Mouse (Mus musculus) hindlimb bud, embryonic 11.5 days (tissue): ENCODE measurements around the gene Itpr3.

Experiments used
- DNase-seq: peaks from one replicate; pipeline ENCODE4 v3.0.0-alpha.2; 2012; ENCODE audit warnings: low read depth, low spot score; ENCODE audit errors: extremely low spot score

Itpr3 gene

DNA sequence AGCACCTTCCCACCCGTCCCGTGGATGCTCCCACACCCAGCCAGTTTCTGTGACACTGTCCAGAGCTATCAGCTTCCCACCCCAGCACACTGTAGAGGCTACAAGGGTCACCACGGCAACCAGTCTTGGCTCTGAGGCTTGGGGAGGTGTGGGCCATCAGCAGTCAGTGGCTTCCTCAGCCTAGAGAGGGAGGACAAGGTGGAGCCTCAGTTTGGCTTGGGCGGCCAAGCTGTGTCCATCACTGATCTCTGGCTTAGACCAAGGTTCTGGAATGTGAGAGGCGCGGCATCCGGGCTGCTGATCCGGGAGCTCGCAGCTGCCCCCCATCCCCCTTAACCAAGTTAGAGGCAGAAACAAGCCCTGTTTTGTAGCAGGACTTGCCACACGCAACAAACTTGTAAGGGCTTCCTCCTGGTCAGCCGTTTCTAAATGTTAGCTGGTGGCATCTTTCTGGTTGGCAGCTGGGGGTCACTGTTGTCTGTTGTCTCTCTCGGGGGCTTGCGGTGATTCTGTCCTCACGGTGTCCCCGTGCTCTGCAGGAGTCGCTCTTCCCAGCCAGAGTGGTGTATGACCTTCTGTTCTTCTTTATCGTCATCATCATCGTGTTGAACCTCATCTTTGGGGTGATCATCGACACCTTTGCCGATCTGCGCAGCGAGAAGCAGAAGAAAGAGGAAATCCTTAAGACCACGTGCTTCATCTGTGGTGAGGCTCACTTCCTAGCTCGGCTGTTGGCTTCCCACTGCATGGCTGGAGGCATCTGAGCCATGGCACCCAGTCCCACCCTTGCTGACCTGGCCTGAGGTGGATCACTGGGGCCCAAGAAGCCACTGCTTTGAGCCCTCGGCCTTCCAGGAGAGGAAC, 61.8 kb downstream of the Itpr3 start:
- no peak for DNase-seq

DNA sequence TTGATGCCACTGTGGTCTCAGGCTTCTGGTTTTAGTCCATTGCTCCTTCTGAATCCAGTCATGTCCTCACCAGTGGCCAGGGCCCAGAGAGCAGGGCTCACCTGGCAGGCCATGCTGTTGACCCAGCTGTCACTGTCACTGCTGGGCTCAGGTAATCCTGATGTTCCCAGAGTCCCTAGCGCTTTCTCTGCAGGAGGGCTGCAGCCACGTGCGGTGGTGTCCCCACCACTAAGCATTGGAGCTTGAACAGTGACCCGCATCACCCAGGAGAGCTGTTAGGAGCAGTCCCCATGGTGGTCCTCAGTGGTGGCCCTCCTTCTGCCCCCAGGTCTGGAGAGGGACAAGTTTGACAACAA, 62.4 kb downstream of the Itpr3 start:
- DNase-seq = no peak

DNA sequence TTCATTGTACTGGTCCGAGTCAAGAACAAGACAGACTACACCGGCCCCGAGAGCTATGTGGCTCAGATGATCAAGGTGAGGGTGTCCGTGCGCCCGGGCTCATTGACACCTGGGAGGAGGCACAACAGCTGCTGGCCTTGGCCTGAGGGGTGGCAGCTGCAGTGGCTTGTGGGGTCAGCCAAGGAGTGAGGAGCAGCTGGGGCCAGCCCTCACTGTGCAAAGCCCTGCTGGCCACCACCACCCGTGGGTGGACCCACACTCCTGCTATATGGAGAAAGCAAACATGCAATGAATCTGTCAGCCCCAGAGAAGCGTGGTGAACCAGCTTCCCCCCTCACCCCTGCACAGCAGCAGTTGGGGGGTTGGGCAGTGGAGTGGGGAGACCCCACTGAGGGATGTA, 62.9 kb downstream of the Itpr3 start:
- DNase-seq = no peak

DNA sequence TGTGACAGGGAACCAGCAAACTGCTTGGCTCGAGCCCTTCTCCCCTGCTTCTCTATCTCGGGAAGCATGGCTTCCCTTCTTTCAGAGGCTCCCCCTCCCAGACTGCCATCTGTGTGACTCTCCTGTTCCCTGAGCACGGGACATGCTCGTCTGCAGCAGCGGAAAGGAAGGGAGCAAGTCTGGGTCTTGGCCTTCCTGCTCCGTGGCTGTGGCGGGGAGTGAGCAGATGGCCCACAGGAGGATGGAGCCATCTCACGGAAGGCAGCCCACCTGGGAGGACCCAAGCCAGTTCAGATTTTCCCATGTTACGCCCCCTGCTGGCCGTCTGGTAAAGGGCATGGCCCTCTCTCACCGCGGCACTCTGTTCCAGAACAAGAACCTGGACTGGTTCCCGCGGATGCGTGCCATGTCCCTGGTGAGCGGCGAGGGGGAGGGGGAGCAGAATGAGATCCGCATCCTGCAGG, 63.5 kb downstream of the Itpr3 start:
- DNase-seq = no peak

DNA sequence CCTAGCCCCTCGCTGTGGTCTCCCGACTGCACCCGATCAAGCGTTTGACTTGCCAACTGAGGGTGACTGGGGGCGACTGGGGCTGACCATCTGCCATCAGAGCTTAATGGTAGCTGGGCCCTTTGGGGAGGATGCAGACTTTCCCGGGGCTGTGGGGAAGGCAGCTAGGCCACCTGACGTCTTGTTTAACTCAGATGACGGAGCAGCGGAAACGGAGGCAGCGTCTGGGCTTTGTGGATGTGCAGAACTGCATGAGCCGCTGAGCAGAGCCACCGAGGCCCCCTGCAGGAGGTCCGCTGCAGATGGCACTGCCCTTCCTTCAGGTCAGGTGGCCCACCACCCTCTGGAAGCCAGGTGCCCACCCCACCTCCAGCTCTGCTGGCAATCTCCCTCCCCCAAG, 64.2 kb downstream of the Itpr3 start:
- DNase-seq = no peak

DNA sequence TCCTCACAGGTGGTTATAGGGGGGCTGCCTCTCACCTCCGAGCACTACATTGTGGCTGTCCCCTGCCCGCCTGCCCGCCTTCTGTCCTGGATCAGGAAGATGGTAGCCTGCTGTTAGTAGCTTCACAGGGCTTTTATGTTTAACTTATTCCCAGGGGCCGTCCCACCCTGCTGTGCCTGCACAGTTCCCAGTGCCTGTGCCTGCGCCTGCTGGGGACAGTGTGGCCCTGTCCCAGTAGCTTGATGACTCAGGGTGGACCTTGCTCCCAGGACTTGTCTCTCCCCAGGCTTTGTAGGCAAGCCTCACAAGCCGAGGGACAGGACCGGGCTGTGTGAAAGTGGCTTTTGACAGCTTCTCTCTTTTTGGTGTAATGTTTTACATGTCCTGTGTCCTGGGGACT, 64.7 kb downstream of the Itpr3 start:
- DNase-seq = no peak

DNA sequence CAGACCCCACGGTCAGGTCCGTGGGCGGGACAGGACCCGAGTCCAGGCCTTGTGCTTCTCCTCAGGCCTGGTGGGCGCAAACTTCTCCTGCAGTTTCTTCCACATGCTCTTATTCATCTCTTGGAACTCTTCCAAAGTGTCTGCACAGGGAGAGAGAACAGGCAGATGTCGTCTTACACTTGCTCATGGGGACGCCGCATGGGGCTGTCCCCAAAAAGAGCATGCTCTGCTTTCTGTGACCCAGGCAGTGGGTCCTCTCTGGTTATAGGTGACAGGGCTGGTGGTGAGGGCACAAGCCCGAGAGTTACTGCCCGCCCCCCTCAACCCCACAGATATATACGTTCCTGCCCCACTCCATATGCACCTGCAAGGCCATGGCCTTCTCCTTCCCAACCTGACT, 65.6 kb downstream of the Itpr3 start:
- DNase-seq = no peak

DNA sequence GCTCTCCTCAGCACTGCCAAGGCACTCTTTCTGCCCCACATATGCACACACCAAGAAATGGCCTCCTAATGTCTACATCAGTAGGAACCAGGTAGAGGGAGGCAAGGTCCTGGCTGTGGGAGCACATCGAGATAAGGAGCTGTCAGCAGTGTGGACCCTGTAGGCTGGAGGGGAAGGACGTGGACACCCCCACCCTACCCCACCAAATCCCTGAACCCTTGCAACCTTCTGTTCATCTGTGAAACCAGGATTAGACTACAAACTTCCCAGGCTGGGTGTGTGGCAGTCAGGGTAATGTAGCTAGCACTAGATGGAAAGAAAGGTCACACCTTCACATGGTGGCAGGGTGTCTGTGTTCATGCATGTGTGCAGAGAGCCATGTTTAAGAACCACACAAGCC, 66.0 kb downstream of the Itpr3 start:
- DNase-seq = no peak

DNA sequence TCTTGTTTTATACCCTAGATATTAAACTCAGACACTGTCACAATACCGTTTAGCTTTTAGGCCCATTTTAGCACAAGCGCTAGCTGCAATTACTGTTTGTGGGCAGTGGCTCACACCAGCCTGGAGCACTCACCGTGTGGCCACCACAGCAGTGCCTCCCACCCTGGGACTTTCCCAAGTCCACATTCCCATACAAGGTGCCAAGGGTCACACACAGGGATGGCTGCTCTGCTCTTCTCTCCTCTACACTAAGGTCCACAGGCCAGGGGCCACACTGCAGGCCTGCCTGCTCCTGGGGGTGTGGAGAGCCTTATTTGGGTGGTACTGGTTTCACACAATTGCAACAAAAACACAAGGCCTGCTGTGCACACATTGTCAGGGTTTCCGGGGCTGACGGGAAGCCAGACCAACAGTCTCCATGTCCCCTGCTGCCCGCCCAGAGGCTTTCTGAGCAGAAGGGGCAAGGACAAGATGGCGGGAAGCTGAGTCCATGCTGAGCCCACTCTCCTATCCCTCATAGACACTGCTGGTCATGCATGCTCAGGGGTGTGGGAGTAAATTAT, 66.8 kb downstream of the Itpr3 start:
- no peak for DNase-seq

DNA sequence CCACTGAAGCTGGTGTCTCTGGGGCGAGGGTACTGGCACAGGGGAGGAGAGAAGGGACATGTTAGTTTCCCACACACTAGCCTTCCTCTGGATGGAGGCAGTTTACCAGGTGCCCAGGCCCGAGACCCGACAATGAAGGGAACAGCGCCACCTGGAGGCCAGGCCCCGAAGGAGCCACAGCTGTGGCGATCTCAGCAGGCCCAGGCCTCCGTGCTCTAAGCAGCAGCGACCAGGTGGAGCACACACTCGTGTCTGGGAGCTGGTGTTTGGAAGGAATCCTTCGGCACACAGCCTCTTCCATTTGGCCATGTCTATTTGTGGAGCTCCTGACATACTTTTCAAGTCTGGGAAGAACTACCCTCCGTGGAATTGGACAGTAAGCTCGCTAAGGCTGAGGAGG, 68.1 kb downstream of the Itpr3 start:
- DNase-seq = no peak

DNA sequence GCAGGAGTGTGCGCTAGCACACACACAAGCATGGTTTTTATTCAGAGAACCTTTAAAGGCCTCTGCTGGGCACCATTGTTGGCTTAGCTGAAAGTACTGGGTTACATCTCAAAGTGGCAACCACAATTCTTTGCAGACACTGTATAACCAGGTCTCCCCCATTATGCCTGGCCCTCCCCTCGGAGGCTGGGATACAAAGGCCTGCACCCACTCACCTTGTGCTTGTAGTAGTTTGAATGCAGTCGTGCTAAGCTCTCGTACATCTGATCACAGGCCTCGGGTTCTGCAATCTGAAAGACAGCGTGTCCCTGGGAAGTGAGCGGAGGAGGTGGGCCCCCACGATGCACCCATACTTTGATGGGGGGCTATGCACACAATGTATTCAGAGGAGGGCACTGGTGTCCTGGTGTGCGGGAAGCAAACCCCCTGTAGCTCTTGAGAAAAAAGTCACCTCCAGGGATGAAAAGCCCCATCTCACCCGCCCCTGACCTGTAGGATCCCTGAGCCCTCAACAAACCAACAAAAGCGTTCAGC, 68.6 kb downstream of the Itpr3 start:
- DNase-seq = no peak

DNA sequence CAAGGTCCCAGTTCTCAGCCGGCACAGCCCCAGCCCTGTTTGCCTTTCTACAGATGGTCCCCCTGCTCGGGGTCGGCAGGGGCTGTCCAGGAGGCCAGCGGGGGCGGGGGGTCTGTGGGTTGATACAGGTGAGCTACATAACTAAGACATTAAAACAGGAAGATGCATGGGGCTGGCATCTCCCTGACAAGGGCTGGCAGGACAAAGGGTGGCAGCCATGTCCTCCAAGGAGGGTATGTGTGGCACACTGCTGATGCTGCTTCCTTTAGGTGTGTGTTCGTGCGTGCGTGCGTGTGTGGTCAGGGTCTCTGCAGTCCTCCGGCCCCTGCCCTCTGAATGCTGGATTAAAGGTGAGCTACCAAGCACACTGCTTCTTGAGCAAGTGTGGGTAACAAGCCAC, 69.9 kb downstream of the Itpr3 start:
- no peak for DNase-seq

DNA sequence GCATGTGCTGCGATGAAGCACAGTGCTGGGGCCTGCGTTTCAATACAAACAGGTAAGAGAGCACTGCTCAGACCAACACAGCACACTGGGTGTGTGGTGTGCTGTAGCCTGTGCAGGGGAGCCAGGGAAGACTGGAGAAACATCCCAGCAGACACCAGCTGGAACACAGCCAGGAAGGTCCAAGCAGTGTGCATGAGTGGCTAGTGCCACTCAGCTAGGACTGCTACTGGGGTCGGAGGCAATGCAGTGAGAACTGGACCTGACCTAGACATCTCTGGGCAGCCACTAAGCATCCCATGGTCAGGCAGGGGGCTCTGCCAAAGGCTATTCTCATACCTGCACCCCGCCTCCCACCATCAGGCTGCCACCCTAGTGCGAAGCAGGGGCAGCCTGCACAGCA, 71.1 kb downstream of the Itpr3 start:
- no peak for DNase-seq

DNA sequence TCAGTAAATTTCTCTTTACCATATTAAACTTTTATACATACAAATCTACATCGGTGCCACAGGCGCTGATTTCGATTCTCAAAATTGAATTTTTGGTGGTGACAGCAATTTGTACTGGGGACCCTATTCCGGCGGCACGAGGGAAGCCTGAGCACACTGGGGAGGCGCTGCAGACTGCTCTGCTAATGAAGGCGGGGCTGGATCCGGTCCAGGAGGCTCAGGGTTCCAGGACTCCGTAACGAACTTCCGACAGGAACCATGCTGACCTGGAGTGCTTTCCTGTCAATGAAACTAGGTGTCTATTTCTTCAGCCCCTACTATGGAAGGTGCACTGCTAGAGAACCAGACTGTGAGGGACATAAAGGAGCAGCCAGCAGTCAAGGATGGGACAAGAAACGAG, 72.2 kb downstream of the Itpr3 start:
- DNase-seq = no peak

DNA sequence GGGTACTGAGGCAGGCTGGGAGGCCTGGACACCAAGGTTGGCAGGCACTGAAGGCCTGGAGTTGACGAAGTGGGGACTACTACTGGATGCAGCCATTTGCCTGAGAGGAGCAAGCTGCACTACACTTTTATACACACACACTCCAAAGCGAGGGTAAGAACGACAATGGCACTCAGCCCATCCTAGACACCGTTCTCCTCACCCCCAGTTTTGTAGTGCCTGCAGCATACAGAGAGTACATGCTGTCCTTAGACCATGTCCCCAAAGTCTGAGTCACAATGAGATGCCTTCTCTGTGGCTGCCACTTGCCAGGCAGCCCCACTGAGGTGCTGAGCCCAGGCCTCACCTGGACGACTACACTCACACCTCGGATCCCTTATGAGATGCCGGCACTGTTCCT, 72.7 kb downstream of the Itpr3 start:
- DNase-seq = no peak

DNA sequence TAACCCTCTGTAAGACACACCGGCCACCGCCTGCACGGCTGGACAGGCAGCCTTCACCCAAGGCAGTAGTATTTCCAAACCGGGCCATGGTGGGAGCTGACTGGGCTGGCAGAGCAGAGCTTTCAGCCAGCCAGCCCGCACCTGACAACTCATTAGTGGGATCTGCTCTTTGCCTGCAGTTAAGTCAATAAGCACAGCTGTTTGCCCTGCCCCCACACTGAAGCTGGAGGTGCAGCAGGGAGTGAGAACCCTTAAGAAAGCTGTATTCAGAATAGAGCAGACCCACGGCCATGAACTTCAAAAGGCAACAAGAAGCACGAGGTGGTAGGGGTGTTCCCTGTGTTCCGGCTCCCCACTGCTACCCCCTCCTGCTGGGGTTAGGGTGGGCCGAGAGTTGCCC, 73.1 kb downstream of the Itpr3 start:
- DNase-seq = no peak

DNA sequence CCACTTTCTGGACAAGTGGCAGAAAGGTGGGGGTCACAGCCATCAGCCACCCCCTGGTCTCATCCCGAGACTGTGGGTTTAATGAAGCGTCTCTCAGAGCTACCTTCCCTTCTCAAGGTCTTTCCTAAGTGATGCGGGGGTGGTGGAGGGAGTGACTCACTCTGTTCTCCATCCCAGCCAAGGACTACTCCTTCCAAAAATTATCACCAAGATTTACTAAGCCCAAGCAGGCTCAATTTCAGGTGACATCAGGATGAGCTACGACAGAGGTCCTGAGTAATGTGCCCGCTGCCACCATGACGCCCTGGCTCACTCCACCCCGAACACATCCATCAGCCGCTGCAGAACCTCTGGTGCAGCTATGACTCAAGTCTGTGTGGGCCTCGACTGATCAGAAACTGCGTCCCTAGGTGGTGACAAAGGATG, 74.1 kb downstream of the Itpr3 start:
- no peak for DNase-seq

DNA sequence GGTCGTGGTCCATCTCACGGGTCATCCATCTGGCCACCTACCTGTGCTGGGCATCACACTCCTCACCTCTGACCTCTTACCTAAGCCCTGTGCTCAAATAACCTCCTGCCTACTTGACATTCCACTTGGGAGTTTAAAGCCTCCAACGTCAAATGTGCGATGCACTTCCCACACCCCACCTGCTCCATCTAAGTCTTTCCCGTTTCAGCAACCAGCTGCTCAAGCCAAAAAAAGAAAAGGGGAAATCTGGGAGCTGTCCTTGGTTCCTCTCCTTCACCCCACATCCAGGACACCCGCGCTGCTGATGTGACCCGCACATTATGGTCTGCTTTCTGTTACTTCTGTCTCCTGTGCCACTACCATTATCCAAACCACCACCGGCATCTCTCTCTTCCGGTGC, 75.1 kb downstream of the Itpr3 start:
- no peak for DNase-seq

DNA sequence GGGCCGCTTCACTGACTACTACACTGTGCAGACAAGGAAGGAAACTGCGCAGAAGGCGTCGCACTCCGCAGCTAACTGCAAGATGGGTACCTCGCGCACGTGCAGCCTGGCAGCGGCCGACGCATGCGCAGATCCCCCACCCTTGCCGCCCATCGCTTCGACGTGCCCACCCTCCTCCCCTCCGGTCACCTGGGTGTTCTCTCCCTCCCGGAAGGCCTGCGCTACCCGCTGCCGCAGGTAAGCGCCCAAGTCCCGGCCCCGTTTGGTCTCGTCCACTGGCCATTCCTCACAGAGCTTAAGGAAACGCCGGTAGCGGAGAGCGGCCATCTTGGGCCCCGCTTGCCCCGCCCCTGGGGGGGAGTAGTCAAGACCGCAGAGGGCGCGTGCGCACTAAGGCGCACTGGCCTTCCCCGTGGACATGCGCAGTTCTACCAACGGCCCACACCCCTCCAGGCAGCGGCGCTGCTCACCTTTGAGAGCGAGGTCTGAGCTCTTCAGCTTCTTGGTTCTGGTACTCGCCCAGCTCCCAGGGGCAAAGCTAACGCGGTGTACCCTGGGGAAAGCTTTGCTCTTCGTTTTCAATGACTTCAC, 76.5 kb downstream of the Itpr3 start, which contains the start of gene Uqcc2:
Gene Uqcc2 (minus strand): TSS at position 366 of the 591 bp plus-strand sequence.
- DNase-seq = peak; percentile 91

DNA sequence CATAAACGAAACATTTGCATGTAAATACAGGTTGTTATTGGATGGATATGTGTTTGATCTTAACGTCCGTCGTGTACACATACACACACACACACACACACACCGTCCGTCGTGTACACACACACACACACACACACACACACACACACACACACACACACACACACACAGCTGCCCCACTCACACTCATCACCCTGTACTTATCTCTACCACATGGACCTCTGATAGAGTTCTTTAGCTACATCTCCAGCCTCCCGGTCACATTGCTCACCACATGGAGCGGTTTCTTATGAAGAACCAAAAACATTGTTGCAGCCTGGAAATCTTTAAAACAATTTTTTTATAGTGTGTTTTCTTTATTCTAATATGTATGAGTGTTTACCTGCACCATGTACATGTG, 77.1 kb downstream of the Itpr3 start:
- no peak for DNase-seq

DNA sequence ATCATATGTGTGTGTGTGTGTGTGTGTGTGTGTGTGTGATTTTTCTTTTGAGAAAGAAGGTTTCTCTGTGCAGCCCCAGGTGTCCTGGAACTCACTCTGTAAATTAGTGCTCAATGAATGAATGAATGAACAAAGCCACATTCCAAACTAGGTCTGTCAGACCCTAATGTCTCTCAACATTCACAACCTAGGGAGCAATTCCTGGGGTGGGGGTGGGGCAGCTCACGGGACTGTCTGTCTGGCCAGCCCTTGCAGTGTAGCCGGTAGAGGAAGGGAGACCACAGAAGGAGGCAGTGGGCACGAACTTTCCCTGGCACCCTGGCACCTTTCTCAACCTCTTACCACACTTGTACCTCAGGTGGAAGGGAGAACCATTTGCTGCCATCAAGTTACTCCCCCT, 77.6 kb downstream of the Itpr3 start:
- DNase-seq = no peak

DNA sequence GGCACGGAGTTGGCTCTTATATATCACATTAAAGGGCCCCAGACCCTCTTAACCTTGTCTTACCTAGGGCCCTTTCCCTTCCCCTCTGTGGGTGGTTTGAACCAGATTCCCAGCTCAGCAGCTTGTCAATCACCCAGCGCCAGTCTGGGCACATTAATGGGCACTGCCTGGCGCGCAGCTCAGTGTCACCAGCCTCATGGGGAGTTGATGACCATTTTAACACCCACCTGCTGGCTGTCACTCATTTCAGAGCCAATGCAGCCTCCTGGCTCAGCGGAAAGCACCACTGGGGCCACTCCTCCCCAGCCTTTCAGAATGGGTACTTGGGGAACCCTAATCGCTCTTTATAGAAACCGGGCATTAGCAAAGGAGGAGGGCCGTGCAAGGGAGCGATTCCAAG, 81.3 kb downstream of the Itpr3 start:
- no peak for DNase-seq
